Comparison of ENCODE assay signal across 10 mouse cellular contexts in genomic region chr4:124682270-124682669, GRCm38 (mm10). TPM values are rescaled to one million over a fixed set of nuclear protein-coding genes. Genes with fewer than 3 reads are reported as not detected.
DNase-seq lines count a peak whose midpoint lies in the region; ATAC-seq and TF ChIP-seq lines count a peak whose summit lies in the region.
"Had no signal": no experiment of that assay in that cellular context is flagged by ENCODE, and none has a peak within 500 bp of the region (broad histone marks: within the 10 kb centered on the region; RNA-seq: fewer than 3 reads in every experiment).

No protein-coding gene starts in this region.

- H3K9me3 ChIP-seq in limb, embryonic 14.5 days (ENCODE audit: control insufficient read depth, low read length): no peaks in the 10 kb centered on the region
- no peaks in the 10 kb centered on the region for H3K9me3 ChIP-seq in limb, embryonic 10.5 days (replicated peaks)
- H3K9me3 ChIP-seq in intestine, embryonic 15.5 days: no peaks in the 10 kb centered on the region

- no peak for TF ChIP-seq POLR2A in limb, embryonic 14.5 days (IDR thresholded peaks at IDR 0.05; ENCODE audit: borderline replicate concordance, extremely low read depth, insufficient read depth, insufficient read length)

- no peak for ATAC-seq in limb, embryonic 14.5 days (ENCODE audit: low FRiP score, low read depth)
- 0 out of 2 replicates have a peak, but pooled peaks have one; percentile 36 for ATAC-seq in intestine, embryonic 15.5 days

- H3K4me3 ChIP-seq in limb, embryonic 14.5 days (replicated peaks; ENCODE audit: low read length): no peak overlapping the region
- H3K4me3 ChIP-seq in limb, embryonic 10.5 days: no peak overlapping the region
- H3K4me3 ChIP-seq in intestine, embryonic 15.5 days (replicated peaks): no peak overlapping the region

- no peak overlapping the region for H3K4me2 ChIP-seq in limb, embryonic 14.5 days (replicated peaks; ENCODE audit: low read depth, low read length, severe bottlenecking)
- H3K4me2 ChIP-seq in intestine, embryonic 15.5 days (replicated peaks): no peak overlapping the region

- no peak overlapping the region for H3K9ac ChIP-seq in limb, embryonic 14.5 days (ENCODE audit: low read depth, low read length, severe bottlenecking)
- H3K9ac ChIP-seq in intestine, embryonic 15.5 days: no peak overlapping the region

- intact Hi-C loops in heart, postnatal 36 days (cut with DNase I): loop anchor here (2.0 to 5.0 kb wide), 2 partner anchors 29 to 40 kb away; no protein-coding TSS in a partner anchor

- no peaks in the 10 kb centered on the region for H3K4me1 ChIP-seq in limb, embryonic 14.5 days (ENCODE audit: control insufficient read depth, insufficient read depth, low read length)
- H3K4me1 ChIP-seq in limb, embryonic 10.5 days: no peaks in the 10 kb centered on the region
- H3K4me1 ChIP-seq in intestine, embryonic 15.5 days (replicated peaks): no peaks in the 10 kb centered on the region

- peaks cover 85% of the 10 kb centered on the region for H3K36me3 ChIP-seq in limb, embryonic 14.5 days (ENCODE audit: control insufficient read depth, insufficient read depth, low read length)
- peaks cover 94% of the 10 kb centered on the region for H3K36me3 ChIP-seq in limb, embryonic 10.5 days
- peaks cover 29% of the 10 kb centered on the region for H3K36me3 ChIP-seq in intestine, embryonic 15.5 days

- peak; percentile 48 for DNase-seq in limb, embryonic 14.5 days (ENCODE audit: low spot score)
- no peak for DNase-seq in limb, embryonic 10.5 days (ENCODE audit: low spot score)
- DNase-seq in CD4-positive helper T cell, adult 2 months (ENCODE audit: low read depth, low spot score): peak; percentile 54
- DNase-seq in MN1 (ENCODE audit: low spot score): peak; percentile 61
- no peak for DNase-seq in urinary bladder, postnatal 25 days (ENCODE audit: low spot score)
- DNase-seq in heart, postnatal 36 days: no peak
- DNase-seq: cerebellum, adult 11 months; heart, adult 11 months; kidney, adult 11 months had no signal

- no peak overlapping the region for H3K27ac ChIP-seq in limb, embryonic 14.5 days (replicated peaks; ENCODE audit: low read depth, low read length)
- H3K27ac ChIP-seq in limb, embryonic 10.5 days: no peak overlapping the region
- no peak overlapping the region for H3K27ac ChIP-seq in intestine, embryonic 15.5 days

- WGBS in limb, embryonic 14.5 days: 56% methylated on average over 7 of the region's 7 CpGs
- WGBS in limb, embryonic 10.5 days: 75% methylated on average over 7 of the region's 7 CpGs
- 55% methylated on average over 7 of the region's 7 CpGs for WGBS in intestine, embryonic 15.5 days

- no peaks in the 10 kb centered on the region for H3K27me3 ChIP-seq in limb, embryonic 14.5 days (ENCODE audit: control insufficient read depth, insufficient read depth, low read length)
- no peaks in the 10 kb centered on the region for H3K27me3 ChIP-seq in limb, embryonic 10.5 days (ENCODE audit: low read depth, poor library complexity, severe bottlenecking)
- H3K27me3 ChIP-seq in intestine, embryonic 15.5 days (replicated peaks): no peaks in the 10 kb centered on the region

RNA-seq across cellular contexts. Expression of gene Utp11, which starts 11.1 kb away (rescaled TPM):
- 29.2 and 52.0 TPM in 2 replicates for polyA plus RNA-seq in limb, embryonic 14.5 days (2012; rRNA removed)
- polyA plus RNA-seq in limb, embryonic 14.5 days (2014; fragmentation: Nextera tagmentation; extraction: Ambion mirVana): 59.4 and 61.1 TPM in 2 replicates
- polyA plus RNA-seq in limb, embryonic 10.5 days (2016; fragmentation: Nextera tagmentation; extraction: Ambion mirVana): 73.9 and 77.2 TPM in 2 replicates
- polyA plus RNA-seq in intestine, embryonic 15.5 days (2015; fragmentation: Nextera tagmentation; extraction: Ambion mirVana): 58.7 and 67.6 TPM in 2 replicates
- 10 to 100 TPM; 12.1 to 14.0 TPM for total RNA-seq in heart, postnatal 36 days (2021)

RNA-seq across cellular contexts. Expression of gene Fhl3, which starts 18.2 kb away (rescaled TPM):
- 30.6 and 43.7 TPM in 2 replicates for polyA plus RNA-seq in limb, embryonic 14.5 days (2012; rRNA removed)
- polyA plus RNA-seq in limb, embryonic 14.5 days (2014; fragmentation: Nextera tagmentation; extraction: Ambion mirVana): 18.1 and 20.4 TPM in 2 replicates
- polyA plus RNA-seq in limb, embryonic 10.5 days (2016; fragmentation: Nextera tagmentation; extraction: Ambion mirVana): 7.7 and 10.1 TPM in 2 replicates
- 8.8 and 11.8 TPM in 2 replicates for polyA plus RNA-seq in intestine, embryonic 15.5 days (2015; fragmentation: Nextera tagmentation; extraction: Ambion mirVana)
- 10 to 100 TPM; 12.9 to 13.7 TPM for total RNA-seq in heart, postnatal 36 days (2021)

RNA-seq across cellular contexts. Expression of gene Pou3f1, which starts 25.7 kb away (rescaled TPM):
- 1.2 and 1.7 TPM in 2 replicates for polyA plus RNA-seq in limb, embryonic 14.5 days (2012; rRNA removed)
- 0.97 and 1.2 TPM in 2 replicates for polyA plus RNA-seq in limb, embryonic 14.5 days (2014; fragmentation: Nextera tagmentation; extraction: Ambion mirVana)
- polyA plus RNA-seq in limb, embryonic 10.5 days (2016; fragmentation: Nextera tagmentation; extraction: Ambion mirVana): 0.04 and 0.13 TPM in 2 replicates
- polyA plus RNA-seq in intestine, embryonic 15.5 days (2015; fragmentation: Nextera tagmentation; extraction: Ambion mirVana): 0.05 and 0.11 TPM in 2 replicates
- total RNA-seq in heart, postnatal 36 days (2021): under 1 TPM; 0.11 to 0.16 TPM

RNA-seq across cellular contexts. Expression of gene Sf3a3, which starts 32.3 kb away (rescaled TPM):
- polyA plus RNA-seq in limb, embryonic 14.5 days (2012; rRNA removed): 48.9 and 78.6 TPM in 2 replicates
- polyA plus RNA-seq in limb, embryonic 14.5 days (2014; fragmentation: Nextera tagmentation; extraction: Ambion mirVana): 122 and 128 TPM in 2 replicates
- polyA plus RNA-seq in limb, embryonic 10.5 days (2016; fragmentation: Nextera tagmentation; extraction: Ambion mirVana): 270 and 284 TPM in 2 replicates
- 131 and 133 TPM in 2 replicates for polyA plus RNA-seq in intestine, embryonic 15.5 days (2015; fragmentation: Nextera tagmentation; extraction: Ambion mirVana)
- 10 to 100 TPM; 18.1 to 18.2 TPM for total RNA-seq in heart, postnatal 36 days (2021)

RNA-seq across cellular contexts. Expression of gene Inpp5b, which starts 59.4 kb away (rescaled TPM):
- 44.3 and 47.9 TPM in 2 replicates for polyA plus RNA-seq in limb, embryonic 14.5 days (2012; rRNA removed)
- 26.2 and 28.3 TPM in 2 replicates for polyA plus RNA-seq in limb, embryonic 14.5 days (2014; fragmentation: Nextera tagmentation; extraction: Ambion mirVana)
- 22.7 and 22.8 TPM in 2 replicates for polyA plus RNA-seq in limb, embryonic 10.5 days (2016; fragmentation: Nextera tagmentation; extraction: Ambion mirVana)
- 24.4 and 28.7 TPM in 2 replicates for polyA plus RNA-seq in intestine, embryonic 15.5 days (2015; fragmentation: Nextera tagmentation; extraction: Ambion mirVana)
- 10 to 100 TPM in 1 of 2 experiments, 1 to 10 TPM in 1; 8.6 to 11.7 TPM for total RNA-seq in heart, postnatal 36 days (2021)

Comparison
In these comparisons a context has a peak if more than half of its experiments do, and no peak if none do; other contexts are left out.
1. DNase-seq: peak in limb, embryonic 14.5 days (single experiment), CD4-positive helper T cell, adult 2 months (single experiment) and MN1 (single experiment); none in limb, embryonic 10.5 days (single experiment), urinary bladder, postnatal 25 days (single experiment) and heart, postnatal 36 days (0 of 2).